Mouse (Mus musculus): ENCODE measurements around the gene Fat2.

The Fat2 gene

GRCm38 (mm10) chr11:55240556-55240955, 95.8 kb downstream of the Fat2 start:
- DNase-seq (ENCODE audit: low spot score in 2 of 2), result peak; percentile 55 to 64

DNA sequence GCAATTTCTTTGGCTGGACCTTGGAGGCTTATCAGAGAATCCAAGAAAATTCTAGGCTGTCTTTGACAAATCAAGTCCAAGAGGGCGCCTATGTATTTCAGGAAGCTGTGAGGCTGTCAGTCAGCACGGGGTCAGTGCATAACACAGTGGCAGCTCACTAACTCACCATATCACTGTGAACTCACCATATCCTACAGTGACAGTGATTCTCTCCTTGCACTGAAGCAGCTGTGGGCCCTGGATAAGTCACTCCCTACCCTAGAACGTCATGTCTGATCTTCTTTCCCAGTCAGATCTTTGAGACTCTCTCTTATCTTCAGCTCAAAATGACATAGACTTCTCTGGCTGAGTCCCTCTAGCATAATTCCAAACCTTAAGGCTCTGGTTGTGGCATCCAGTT, 96.9 kb downstream of the Fat2 start:
- DNase-seq (ENCODE audit: low spot score in 2 of 2), result no peak

DNA sequence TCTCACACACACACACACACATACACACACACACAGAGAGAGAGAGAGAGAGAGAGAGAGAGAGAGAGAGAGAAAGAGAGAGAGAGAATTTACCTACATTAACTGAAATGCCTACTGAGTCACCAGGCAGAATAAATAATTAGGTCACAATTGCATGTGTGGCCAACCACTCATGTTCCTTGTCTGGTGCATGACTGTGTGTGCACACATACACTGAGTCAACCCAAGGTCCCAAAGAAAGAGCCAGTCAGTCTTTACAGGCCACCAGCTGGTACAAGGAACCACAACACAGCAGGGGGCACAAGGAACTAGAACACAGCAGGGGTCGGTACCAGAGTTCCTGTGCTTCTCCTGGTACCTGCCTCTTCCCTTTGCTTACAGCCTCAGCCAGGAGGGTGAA, 99.5 kb downstream of the Fat2 start:
- no peak for DNase-seq (ENCODE audit: low spot score in 2 of 2)

DNA sequence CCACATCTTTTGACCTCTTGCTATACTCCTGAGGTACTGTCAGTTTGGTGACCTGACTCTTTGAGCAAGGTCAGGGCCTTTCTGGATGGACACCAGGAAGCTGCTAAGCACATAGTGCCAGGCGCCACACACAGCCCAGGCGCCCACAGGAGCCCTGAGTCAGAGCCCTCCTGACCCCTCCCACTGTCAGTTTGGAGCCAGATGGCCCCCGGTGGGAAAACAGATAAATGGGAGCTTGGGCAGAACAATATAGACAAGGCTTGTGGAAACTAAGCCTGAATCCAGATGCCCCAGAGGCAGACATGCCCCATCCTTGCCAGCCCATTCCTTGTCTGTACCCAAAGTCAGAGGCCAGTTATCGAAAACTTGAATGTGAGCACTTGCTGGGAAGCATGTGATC, 101.6 kb downstream of the Fat2 start:
- no peak for DNase-seq (ENCODE audit: low spot score in 2 of 2)

GRCm38 (mm10) chr11:55234288-55234687, 102.1 kb downstream of the Fat2 start:
- DNase-seq (ENCODE audit: low spot score in 2 of 2), result no peak

DNA sequence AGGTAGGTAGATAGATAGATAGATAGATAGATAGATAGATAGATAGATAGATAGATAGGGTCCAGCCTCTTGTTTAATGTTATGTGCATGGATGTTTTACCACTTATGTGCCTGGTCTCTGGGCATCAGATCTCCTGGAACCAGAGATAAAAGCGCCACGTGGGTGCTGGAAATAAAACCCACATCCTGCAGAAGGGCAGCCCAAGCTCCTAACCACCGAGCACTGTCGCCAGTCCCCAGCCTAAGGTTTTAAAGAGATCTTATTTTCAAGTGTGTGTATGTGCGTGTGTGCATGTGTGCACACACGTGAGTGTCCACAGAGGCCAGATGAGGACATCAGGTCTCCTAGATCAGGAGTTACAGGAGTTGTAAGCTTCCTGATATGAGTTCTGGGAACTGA, 105.3 kb downstream of the Fat2 start:
- no peak for DNase-seq (ENCODE audit: low spot score in 2 of 2)

DNA sequence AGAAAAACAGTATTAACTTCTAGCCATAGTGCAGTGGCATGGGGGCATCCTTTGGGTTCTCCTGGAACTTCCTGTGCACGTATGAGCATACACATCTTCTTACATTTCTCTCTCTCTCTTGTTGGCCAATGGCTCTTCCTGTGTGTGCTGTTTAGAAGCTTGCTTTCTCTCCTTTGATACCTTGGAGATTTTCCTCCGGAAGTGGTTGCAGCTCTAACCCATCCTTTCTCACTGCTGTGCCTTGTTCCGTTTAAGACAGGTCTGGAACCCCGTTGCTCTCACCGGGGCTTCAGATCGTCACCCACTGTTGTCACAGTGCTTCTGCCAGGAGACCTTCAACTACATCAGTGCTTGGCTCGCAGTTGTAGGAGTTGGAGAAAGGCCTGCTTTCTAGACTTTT, 115.1 kb downstream of the Fat2 start:
- DNase-seq (ENCODE audit: low spot score in 2 of 2), result no peak

GRCm38 (mm10) chr11:55218473-55218872, 117.9 kb downstream of the Fat2 start:
- no peak for DNase-seq (ENCODE audit: low spot score in 2 of 2)

- DNase-seq (ENCODE audit: low spot score in 2 of 2), result no peak
Observed at GRCm38 (mm10) chr11:55217880-55218279, 118.5 kb downstream of the Fat2 start.

- no peak for DNase-seq (ENCODE audit: low spot score in 2 of 2)
Observed at GRCm38 (mm10) chr11:55217418-55217817, 118.9 kb downstream of the Fat2 start.

DNA sequence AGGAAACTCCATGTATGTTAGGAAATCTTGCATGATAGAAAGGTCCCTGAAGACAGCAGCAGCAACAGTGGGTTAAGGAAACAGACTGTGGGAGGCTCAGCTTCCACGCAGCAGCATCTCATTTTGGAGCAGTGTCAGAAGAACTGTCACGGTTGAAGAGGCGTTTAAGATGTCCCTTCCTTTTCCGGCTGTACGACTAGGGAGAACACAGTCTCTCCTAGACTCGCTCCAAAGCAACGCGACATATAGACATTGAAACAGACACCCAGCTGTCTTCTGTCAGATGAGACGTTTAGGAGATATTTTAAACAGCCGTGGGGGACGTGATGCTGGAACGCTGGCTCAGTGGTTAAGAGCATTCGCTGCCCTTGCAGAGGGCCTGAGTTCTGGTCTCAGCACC, 119.5 kb downstream of the Fat2 start:
- DNase-seq (ENCODE audit: low spot score in 2 of 2), result no peak

GRCm38 (mm10) chr11:55216061-55216460, 120.3 kb downstream of the Fat2 start:
- no peak for DNase-seq (ENCODE audit: low spot score in 2 of 2)

GRCm38 (mm10) chr11:55214978-55215377, 121.4 kb downstream of the Fat2 start:
- DNase-seq (ENCODE audit: low spot score in 2 of 2), result no peak

DNA sequence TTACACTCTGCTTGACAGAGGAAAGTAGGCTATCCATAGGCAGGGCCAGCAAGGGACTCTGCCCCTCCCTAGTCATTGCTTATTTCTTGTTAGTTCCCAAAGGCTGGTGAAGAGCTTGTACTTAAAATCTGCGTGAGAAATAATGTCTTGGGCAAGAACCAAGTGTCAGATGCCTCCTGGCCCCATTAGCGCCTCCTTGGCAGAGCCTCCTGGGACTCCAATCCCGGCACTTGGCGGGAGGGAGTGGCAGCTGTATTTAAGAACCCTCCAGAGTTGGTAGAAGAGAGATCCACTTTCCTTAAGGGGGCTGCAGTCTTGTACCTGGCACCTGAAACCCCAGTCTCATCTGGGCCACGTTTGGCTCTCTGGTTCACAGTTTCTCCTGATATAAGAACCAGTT, 122.2 kb downstream of the Fat2 start:
- no peak for DNase-seq (ENCODE audit: low spot score in 2 of 2)

GRCm38 (mm10) chr11:55213518-55213917, 122.8 kb downstream of the Fat2 start:
- DNase-seq (ENCODE audit: low spot score in 2 of 2), result no peak

DNA sequence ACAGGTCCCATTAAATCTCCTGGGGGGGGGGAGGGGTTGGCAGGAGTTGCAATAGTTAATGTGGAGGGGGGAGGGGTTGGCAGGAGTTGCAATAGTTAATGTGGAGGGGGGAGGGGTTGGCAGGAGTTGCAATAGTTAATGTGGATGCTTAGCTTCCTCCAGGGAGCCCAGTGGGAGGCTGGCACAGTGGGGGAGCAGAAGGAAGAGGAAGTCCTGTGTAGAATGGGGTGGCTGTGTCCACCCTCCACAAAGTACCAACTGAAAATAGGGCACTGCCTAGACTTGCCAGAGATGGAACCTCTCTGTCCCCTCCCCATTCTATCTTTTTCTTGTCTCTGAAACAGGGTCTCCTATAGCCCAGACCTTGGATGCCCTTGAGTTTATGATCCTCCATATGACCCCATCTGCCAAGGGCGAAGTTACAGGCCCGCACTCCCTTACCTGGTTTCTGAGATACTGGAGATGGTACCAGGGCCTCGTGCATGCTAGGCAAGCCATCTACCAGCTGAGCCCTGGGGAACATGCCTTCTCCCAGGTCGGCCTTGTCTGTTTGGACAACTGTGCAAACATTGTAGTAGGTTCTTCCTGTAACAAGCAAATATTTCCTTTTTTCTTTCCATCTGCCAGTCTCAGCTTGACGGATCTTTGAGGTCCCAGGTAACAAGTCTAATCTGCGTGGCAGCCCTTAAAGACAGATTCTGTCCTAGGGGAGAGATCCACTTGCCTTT, 126.6 kb downstream of the Fat2 start:
- no peak for DNase-seq (ENCODE audit: low spot score in 2 of 2)

- DNase-seq (ENCODE audit: low spot score in 2 of 2), result no peak
Observed at GRCm38 (mm10) chr11:55209032-55209431, 127.3 kb downstream of the Fat2 start.

- no peak for DNase-seq (ENCODE audit: low spot score in 2 of 2)
Observed at GRCm38 (mm10) chr11:55208001-55208690, 128.2 kb downstream of the Fat2 start.

DNA sequence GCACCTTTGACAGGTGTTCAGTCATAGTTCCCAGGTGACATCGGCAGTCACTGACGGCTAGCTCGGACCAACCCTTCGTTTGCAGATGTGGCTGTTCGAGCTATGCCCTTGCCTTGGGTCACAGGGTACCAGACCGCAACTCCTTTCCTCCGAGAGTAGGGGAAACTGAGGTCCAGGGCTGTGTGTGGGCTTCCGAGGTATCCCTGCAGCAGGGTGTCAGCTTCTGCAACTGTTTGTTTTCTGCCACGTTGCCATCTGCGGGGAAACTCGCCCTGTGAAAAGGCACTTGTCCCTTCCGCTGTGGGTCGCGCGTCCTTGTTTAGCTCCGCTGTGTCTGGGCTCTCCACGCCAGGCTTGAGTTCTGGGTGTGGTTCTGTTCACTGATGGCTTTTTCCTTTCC, 131.8 kb downstream of the Fat2 start:
- DNase-seq (ENCODE audit: low spot score in 2 of 2), result peak; percentile 22 to 54

DNA sequence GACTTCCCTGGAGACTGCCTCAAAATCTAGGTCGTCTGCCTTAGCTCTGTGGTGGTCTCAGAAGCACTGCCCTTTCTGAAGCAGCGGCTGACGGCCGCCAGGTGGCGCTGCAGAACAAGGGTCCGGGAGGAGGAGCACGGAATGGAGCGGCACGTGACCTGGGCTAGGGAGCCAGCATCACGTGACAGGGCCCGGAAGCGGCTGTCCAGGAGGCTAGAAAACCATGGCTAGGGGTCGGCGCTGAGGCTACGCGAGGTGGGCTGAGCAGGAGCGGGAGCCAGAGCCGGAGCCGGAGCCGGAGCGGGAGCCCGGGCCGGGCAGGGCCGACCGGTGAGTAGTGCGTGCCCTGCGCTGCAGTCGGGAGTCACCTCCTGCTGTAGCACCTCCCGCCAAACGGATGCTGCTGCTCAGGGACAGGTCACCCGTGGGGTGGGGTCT, 132.2 kb downstream of the Fat2 start, which contains the start of gene Slc36a1:
Slc36a1 (plus strand) TSS at position 192 of the 438 bp plus-strand sequence.
- peak; percentile 90 to 94 for DNase-seq (ENCODE audit: low spot score in 2 of 2)
